18 mouse cellular contexts compared by ENCODE assay signal in the genomic region with DNA sequence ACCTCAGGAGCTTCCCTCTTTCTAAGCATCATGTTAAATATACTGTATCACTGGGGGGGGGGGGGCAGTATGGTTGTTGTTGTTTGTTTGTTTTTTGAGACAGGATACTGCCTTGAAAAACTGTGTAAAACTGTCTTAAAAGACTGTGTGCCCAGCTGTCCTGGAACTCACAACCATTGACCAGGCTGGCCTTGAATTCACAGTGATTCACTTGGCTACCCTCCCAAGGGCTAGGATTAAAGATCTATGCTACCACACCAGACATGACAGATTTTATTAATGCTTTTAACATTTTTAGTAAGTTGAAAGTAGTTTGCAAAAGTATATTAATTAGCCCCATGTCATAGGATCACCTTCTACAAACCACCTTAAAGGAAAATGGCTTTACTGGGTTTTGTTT.
"Had no signal": no experiment of that assay in that cellular context is flagged by ENCODE, and none has a peak within 500 bp of the region (broad histone marks: within the 10 kb centered on the region; RNA-seq: fewer than 3 reads in every experiment).

No protein-coding gene starts in this region.

- H3K4me3 ChIP-seq: midbrain, embryonic 10.5 days; midbrain, embryonic 12.5 days; myocyte; neural tube, embryonic 13.5 days; neural tube, embryonic 15.5 days had no signal

- H3K4me2 ChIP-seq: lung, embryonic 14.5 days; midbrain, embryonic 12.5 days; neural tube, embryonic 13.5 days; neural tube, embryonic 15.5 days had no signal

- DNase-seq: lung, embryonic 14.5 days; lung, postnatal 10 days; lung, postnatal 4 days; midbrain, embryonic 14.5 days; retina, postnatal 1 day; right cerebral cortex, adult 18-20 months; right cerebral cortex, postnatal 25 days; right cerebral cortex, postnatal 4 days; spleen, adult 18-20 months; thymus, adult 18-20 months; thymus, postnatal 14 days; thymus, postnatal 36 days had no signal

- H3K36me3 ChIP-seq: midbrain, embryonic 10.5 days; midbrain, embryonic 12.5 days; neural tube, embryonic 13.5 days; neural tube, embryonic 15.5 days had no signal

- H3K4me1 ChIP-seq: midbrain, embryonic 12.5 days; neural tube, embryonic 15.5 days had no signal

- H3K9ac ChIP-seq: lung, embryonic 14.5 days; midbrain, embryonic 12.5 days; neural tube, embryonic 13.5 days; neural tube, embryonic 15.5 days had no signal

- ATAC-seq: midbrain, embryonic 16.5 days had no signal

- H3K9me3 ChIP-seq: neural tube, embryonic 15.5 days had no signal

- H3K27me3 ChIP-seq: midbrain, embryonic 12.5 days; neural tube, embryonic 13.5 days; neural tube, embryonic 15.5 days had no signal

- H3K27ac ChIP-seq: midbrain, embryonic 10.5 days; midbrain, embryonic 12.5 days; neural tube, embryonic 13.5 days; neural tube, embryonic 15.5 days had no signal
